Mouse (Mus musculus) forebrain, embryonic 14.5 days (tissue): ENCODE measurements around the gene Uap1l1. TPM values are rescaled to one million over a fixed set of nuclear protein-coding genes. Genes with fewer than 3 reads are reported as not detected.
A peak's percentile ranks its signal among the peaks of the same experiment; 100 is the strongest.
"Not testable (repeated sequence)": the region's sequence is repeated elsewhere in the genome, so short reads cannot be mapped to it uniquely, and the experiment has no call there.

Experiments
- ATAC-seq: fragments of 200-750 bp; cut with Nextera tagmentation; 2 replicates; pipeline ENCODE4 v1.8.0; 2017; ENCODE audit warnings: mild to moderate bottlenecking, moderate library complexity
- DNase-seq: peaks from one replicate; pipeline ENCODE4 v3.0.0-alpha.2; 2015; ENCODE audit warnings: low spot score
- H3K27ac ChIP-seq: fragments of 300-500 bp; sonication (generic); 2 replicates; pipeline ENCODE4 v1.5.1; 2014; ENCODE audit warnings: low read depth, mild to moderate bottlenecking, control low read depth, low read length, moderate library complexity
- H3K27me3 ChIP-seq: fragments of 300-500 bp; sonication (generic); replicated peaks from 2 replicates; pipeline ENCODE4 v1.6.1; 2014; ENCODE audit warnings: low read length, control low read depth, mixed read lengths; ENCODE audit not compliant: control insufficient read depth, insufficient read depth
- H3K36me3 ChIP-seq: fragments of 300-500 bp; sonication (generic); 2 replicates; pipeline ENCODE4 v1.6.1; 2014; ENCODE audit warnings: low read length, control low read depth; ENCODE audit not compliant: control insufficient read depth, insufficient read depth
- H3K4me1 ChIP-seq: fragments of 300-500 bp; sonication (generic); 2 replicates; pipeline ENCODE4 v1.6.1; 2014; ENCODE audit warnings: antibody characterized with exemption, low read length, control low read depth; ENCODE audit not compliant: control insufficient read depth, insufficient read depth
- H3K4me2 ChIP-seq: fragments of 300-500 bp; sonication (generic); 2 replicates; pipeline ENCODE4 v1.6.1; 2014; ENCODE audit warnings: mild to moderate bottlenecking, control low read depth, low read length
- H3K4me3 ChIP-seq: fragments of 300-500 bp; sonication (generic); 2 replicates; pipeline ENCODE4 v1.5.1; 2014; ENCODE audit warnings: low read depth, low read length, control low read depth
- H3K9ac ChIP-seq: fragments of 300-500 bp; sonication (generic); 2 replicates; pipeline ENCODE4 v1.6.1; 2014; ENCODE audit warnings: mild to moderate bottlenecking, low read length, control low read depth, moderate library complexity
- H3K9me3 ChIP-seq: fragments of 300-500 bp; sonication (generic); replicated peaks from 2 replicates; pipeline ENCODE4 v1.6.1; 2016; ENCODE audit warnings: low read length, control low read depth, mixed read lengths; ENCODE audit not compliant: control insufficient read depth
- WGBS: fragments of 180-500 bp; shearing (Covaris S2); extraction: QIAGEN DNeasy Blood & Tissue Kit; methylation state at CpG from one replicate; pipeline ENCODE4 v1.1.7; 2014; 5-methylcytosine and 5-hydroxymethylcytosine counted together
- polyA plus RNA-seq: library from polyadenylated mRNA; unstranded; fragments of >200 nt; fragmentation: Nextera tagmentation; extraction: Ambion mirVana; gene quantifications from 2 replicates; pipeline ENCODE4 v1.2.1, GENCODE M21; 2014

Uap1l1 gene
- 5.8 and 7.8 TPM in 2 replicates for polyA plus RNA-seq

GRCm38 (mm10) chr2:25365091-25365761 lies at the start of gene Uap1l1:
Gene Uap1l1, minus strand, starts transcription at chr2:25365682.
- peak; percentile 63 for DNase-seq
- peak within 1 kb of the TSS; percentile 46 for H3K4me3 ChIP-seq
- no peak within 1 kb of the TSS for H3K27ac ChIP-seq
- no peaks in the 10 kb centered on the region for H3K36me3 ChIP-seq
- no peaks in the 10 kb centered on the region for H3K4me1 ChIP-seq
- peak within 1 kb of the TSS; percentile 98 for H3K4me2 ChIP-seq
- H3K9me3 ChIP-seq, result no peaks in the 10 kb centered on the region
- WGBS, result 1% methylated on average over 51 of the region's 54 CpGs
- ATAC-seq, result peak; percentile 85
- H3K27me3 ChIP-seq, result peaks cover 22% of the 10 kb centered on the region
- H3K9ac ChIP-seq, result peak within 1 kb of the TSS; percentile 68

GRCm38 (mm10) chr2:25413436-25413835 lies 48.0 kb upstream of the Uap1l1 start:
- not testable (repeated sequence) for DNase-seq, H3K27ac ChIP-seq, H3K4me1 ChIP-seq, H3K4me3 ChIP-seq, H3K9me3 ChIP-seq, ATAC-seq, H3K27me3 ChIP-seq, H3K4me2 ChIP-seq, H3K9ac ChIP-seq
- peaks cover 24% of the 10 kb centered on the region for H3K36me3 ChIP-seq

- no peak overlapping the region for H3K27ac ChIP-seq
- no peak overlapping the region for H3K4me3 ChIP-seq
- H3K36me3 ChIP-seq, result peaks cover 37% of the 10 kb centered on the region
- H3K9me3 ChIP-seq, result no peaks in the 10 kb centered on the region
- ATAC-seq (no peak), DNase-seq (no peak)
- no peak overlapping the region for H3K4me2 ChIP-seq
- peaks cover 9% of the 10 kb centered on the region for H3K4me1 ChIP-seq
- no peaks in the 10 kb centered on the region for H3K27me3 ChIP-seq
- 88% methylated on average over 10 of the region's 10 CpGs for WGBS
- H3K9ac ChIP-seq, result no peak overlapping the region
Measured at GRCm38 (mm10) chr2:25408908-25409307, 43.4 kb upstream of the Uap1l1 start.

- H3K27me3 ChIP-seq, result peaks cover 15% of the 10 kb centered on the region
- DNase-seq (no peak), ATAC-seq (no peak)
- H3K4me1 ChIP-seq, result peaks cover 10% of the 10 kb centered on the region
- WGBS, result 87% methylated on average over 4 of the region's 4 CpGs
- H3K9me3 ChIP-seq, result no peaks in the 10 kb centered on the region
- peak overlapping the region; percentile 99 for H3K9ac ChIP-seq
- peak overlapping the region; percentile 73 for H3K4me2 ChIP-seq
- H3K4me3 ChIP-seq, result peak overlapping the region; percentile 95
- H3K27ac ChIP-seq, result 0 out of 2 replicates have a peak overlapping the region, but pooled peaks have one; percentile 91
- H3K36me3 ChIP-seq, result peaks cover 19% of the 10 kb centered on the region
Measured at GRCm38 (mm10) chr2:25403994-25404393, 38.5 kb upstream of the Uap1l1 start.

- WGBS, result under 1% methylated on average over 40 of the region's 54 CpGs
- peak overlapping the region; percentile 73 for H3K4me2 ChIP-seq
- ATAC-seq (peak; percentile 88), DNase-seq (peak; percentile 93)
- peaks cover 11% of the 10 kb centered on the region for H3K36me3 ChIP-seq
- H3K9ac ChIP-seq, result peak overlapping the region; percentile 99
- no peaks in the 10 kb centered on the region for H3K9me3 ChIP-seq
- peak overlapping the region; percentile 91 for H3K27ac ChIP-seq
- peaks cover 18% of the 10 kb centered on the region for H3K27me3 ChIP-seq
- peaks cover 10% of the 10 kb centered on the region for H3K4me1 ChIP-seq
- peak overlapping the region; percentile 95 for H3K4me3 ChIP-seq
Measured at GRCm38 (mm10) chr2:25402972-25403601, 37.6 kb upstream of the Uap1l1 start.

GRCm38 (mm10) chr2:25402377-25402971 lies 37.0 kb upstream of the Uap1l1 start:
- H3K27me3 ChIP-seq, result peaks cover 24% of the 10 kb centered on the region
- peaks cover 5% of the 10 kb centered on the region for H3K36me3 ChIP-seq
- H3K9me3 ChIP-seq, result no peaks in the 10 kb centered on the region
- WGBS, result under 1% methylated on average over 13 of the region's 13 CpGs
- DNase-seq (peak; percentile 91), ATAC-seq (peak; percentile 47)
- peak overlapping the region; percentile 73 for H3K4me2 ChIP-seq
- H3K4me1 ChIP-seq, result peaks cover 10% of the 10 kb centered on the region
- H3K27ac ChIP-seq, result peak overlapping the region; percentile 91
- peak overlapping the region; percentile 99 for H3K9ac ChIP-seq
- H3K4me3 ChIP-seq, result peak overlapping the region; percentile 95

GRCm38 (mm10) chr2:25400764-25401163 lies 35.3 kb upstream of the Uap1l1 start:
- ATAC-seq (no peak), DNase-seq (peak; percentile 71)
- peaks cover 14% of the 10 kb centered on the region for H3K4me1 ChIP-seq
- peak overlapping the region; percentile 54 for H3K4me2 ChIP-seq
- peak overlapping the region; percentile 54 for H3K9ac ChIP-seq
- no peak overlapping the region for H3K27ac ChIP-seq
- WGBS, result 3% methylated on average over 17 of the region's 17 CpGs
- H3K27me3 ChIP-seq, result peaks cover 41% of the 10 kb centered on the region
- peak overlapping the region; percentile 26 for H3K4me3 ChIP-seq
- H3K9me3 ChIP-seq, result no peaks in the 10 kb centered on the region
- H3K36me3 ChIP-seq, result no peaks in the 10 kb centered on the region

- H3K9ac ChIP-seq, result peak overlapping the region; percentile 54
- WGBS, result 21% methylated on average over 16 of the region's 16 CpGs
Measured at GRCm38 (mm10) chr2:25400291-25400690, 34.8 kb upstream of the Uap1l1 start.

More at GRCm38 (mm10) chr2:25400291-25400690, 34.8 kb upstream of the Uap1l1 start:
- Histone ChIP-seq H3K27me3 (peaks cover 45% of the 10 kb centered on the region), H3K4me1 (peaks cover 14% of the 10 kb centered on the region), H3K4me3 (peak overlapping the region; percentile 26), H3K27ac (no peak overlapping the region), H3K4me2 (peak overlapping the region; percentile 54), H3K36me3 (no peaks in the 10 kb centered on the region), H3K9me3 (no peaks in the 10 kb centered on the region)
- ATAC-seq, result no peak
- no peak for DNase-seq
